Mouse (Mus musculus) layer of hippocampus, postnatal 25 days (tissue): Measurements from ENCODE around the gene Atp5b. TPM values are rescaled to one million over a fixed set of nuclear protein-coding genes. Genes with fewer than 3 reads are reported as not detected.
"Not testable (repeated sequence)": the region's sequence is repeated elsewhere in the genome, so short reads cannot be mapped to it uniquely, and the experiment has no call there.

Source experiments
- DNase-seq, 2 experiments: peaks; one replicate each; pipeline ENCODE4 v3.0.0; 2022; ENCODE audit warnings: mixed read lengths in 2 of 2, low spot score in 1 of 2; ENCODE audit errors: extremely low spot score in 1 of 2
- total RNA-seq, 2 experiments: library from RNA; stranded (reverse); gene quantifications; 2 replicates each; pipeline ENCODE4 v1.2.3; 2021

Atp5b gene
- 1,000 to 10,000 TPM; 1,588 to 1,852 TPM for total RNA-seq

GRCm38 (mm10) chr10:128082880-128083421, at the start of gene Atp5b:
Gene Atp5b (plus strand): TSS chr10:128083273.
- peak; percentile 92 to 95 for DNase-seq

GRCm38 (mm10) chr10:128036746-128037425, 46.2 kb upstream of the Atp5b start:
- DNase-seq, result no peak

- DNase-seq, result no peak
Measured at GRCm38 (mm10) chr10:128037921-128038320, 45.2 kb upstream of the Atp5b start.

- no peak for DNase-seq
Measured at GRCm38 (mm10) chr10:128039167-128039566, 43.9 kb upstream of the Atp5b start.

- DNase-seq, result no peak
Measured at GRCm38 (mm10) chr10:128039858-128040257, 43.2 kb upstream of the Atp5b start.

GRCm38 (mm10) chr10:128040293-128040692, 42.8 kb upstream of the Atp5b start:
- DNase-seq, result no peak

GRCm38 (mm10) chr10:128041636-128042035, 41.4 kb upstream of the Atp5b start:
- DNase-seq, result no peak

- no peak for DNase-seq
Measured at GRCm38 (mm10) chr10:128042466-128042865, 40.6 kb upstream of the Atp5b start.

- DNase-seq, result no peak
Measured at GRCm38 (mm10) chr10:128043041-128043835, 39.8 kb upstream of the Atp5b start.

GRCm38 (mm10) chr10:128048157-128048556, 34.9 kb upstream of the Atp5b start:
- no peak for DNase-seq

GRCm38 (mm10) chr10:128049741-128050140, 33.3 kb upstream of the Atp5b start:
- DNase-seq, result no peak

GRCm38 (mm10) chr10:128050355-128050754, 32.7 kb upstream of the Atp5b start:
- DNase-seq, result no peak

GRCm38 (mm10) chr10:128051589-128051988, 31.5 kb upstream of the Atp5b start:
- DNase-seq, result no peak

GRCm38 (mm10) chr10:128052136-128052535, 30.9 kb upstream of the Atp5b start:
- not testable (repeated sequence) for DNase-seq

GRCm38 (mm10) chr10:128053001-128053400, 30.1 kb upstream of the Atp5b start:
- DNase-seq, result no peak

- DNase-seq, result no peak
Measured at GRCm38 (mm10) chr10:128058184-128058583, 24.9 kb upstream of the Atp5b start.

GRCm38 (mm10) chr10:128058601-128059151, 24.4 kb upstream of the Atp5b start, which contains the start of gene Ptges3:
Gene Ptges3 (plus strand): TSS chr10:128058954.
- peak; percentile 96 to 98 for DNase-seq

GRCm38 (mm10) chr10:128059207-128059981, 23.7 kb upstream of the Atp5b start:
- peak; percentile 28 to 36 for DNase-seq

- DNase-seq, result no peak
Measured at GRCm38 (mm10) chr10:128061109-128061508, 22.0 kb upstream of the Atp5b start.
